Mouse (Mus musculus) macrophage (primary cell): Measurements from ENCODE around the gene Rpl36-ps4. TPM values are rescaled to one million over a fixed set of nuclear protein-coding genes. Genes with fewer than 3 reads are reported as not detected.
"Not testable (repeated sequence)": the region's sequence is repeated elsewhere in the genome, so short reads cannot be mapped to it uniquely, and the experiment has no call there.

Experiments used
- H3K27ac ChIP-seq: fragments of 350-480 bp; formaldehyde crosslinking; 2 replicates; pipeline ENCODE4 v1.9.0; 2021
- H3K36me3 ChIP-seq: fragments of 350-480 bp; formaldehyde crosslinking; 2 replicates; pipeline ENCODE4 v1.9.0; 2021; ENCODE audit errors: inconsistent target
- H3K4me3 ChIP-seq: fragments of 350-480 bp; formaldehyde crosslinking; 2 replicates; pipeline ENCODE4 v1.9.0; 2021; ENCODE audit errors: inconsistent target
- H3K79me2 ChIP-seq: fragments of 350-480 bp; formaldehyde crosslinking; 2 replicates; pipeline ENCODE4 v1.9.0; 2021; ENCODE audit errors: inconsistent target
- WGBS: methylation state at CpG from one replicate; pipeline ENCODE4 v1.1.7; 2026; ENCODE audit warnings: inconsistent platforms; ENCODE audit not compliant: missing documents; 5-methylcytosine and 5-hydroxymethylcytosine counted together
- polyA plus RNA-seq: library from polyadenylated mRNA; stranded (reverse); fragments of 250-400 nt; gene quantifications from 3 replicates; pipeline ENCODE4 v1.2.4, GENCODE M21; 2018; ENCODE audit warnings: inconsistent platforms

The Rpl36-ps4 gene
- polyA plus RNA-seq, 1 experiment from 2014 or later: not detected

- H3K36me3 ChIP-seq: no peaks in the 10 kb centered on the region
- 94% methylated on average over 12 of the region's 14 CpGs for WGBS
- no peak overlapping the region for H3K27ac ChIP-seq
- H3K4me3 ChIP-seq: no peak overlapping the region
- no peaks in the 10 kb centered on the region for H3K79me2 ChIP-seq
Measured at GRCm38 (mm10) chr17:87963081-87964075, 42.6 kb downstream of the Rpl36-ps4 start.

GRCm38 (mm10) chr17:87968483-87968926 is 47.7 kb downstream of the Rpl36-ps4 start:
- H3K79me2 ChIP-seq, H3K36me3 ChIP-seq, H3K27ac ChIP-seq, H3K4me3 ChIP-seq: not testable (repeated sequence)
- WGBS: 94% methylated on average over 5 of the region's 8 CpGs

Other genes starting within 250 kb of the Rpl36-ps4 start
- 7.2 to 16.7 TPM (median 10.0 TPM) in 3 replicates for gene Msh2, start 248.6 kb upstream of the Rpl36-ps4 start, polyA plus RNA-seq
- gene Kcnk12, start 123.0 kb upstream of the Rpl36-ps4 start, polyA plus RNA-seq: not detected in 3 replicates
- gene Msh6, start 54.1 kb downstream of the Rpl36-ps4 start, polyA plus RNA-seq: 7.4 to 22.5 TPM (median 14.2 TPM) in 3 replicates
- gene Fbxo11, start 144.3 kb downstream of the Rpl36-ps4 start, polyA plus RNA-seq: 33.3 to 64.4 TPM (median 36.2 TPM) in 3 replicates